Mouse (Mus musculus) cerebellum, adult 8-10 months (tissue): ENCODE data around the gene Dnajc14.
A peak's percentile ranks its signal among the peaks of the same experiment; 100 is the strongest.

Experiments
- DNase-seq: peaks from one replicate; pipeline ENCODE4 v3.0.0; 2022

The Dnajc14 gene

DNA sequence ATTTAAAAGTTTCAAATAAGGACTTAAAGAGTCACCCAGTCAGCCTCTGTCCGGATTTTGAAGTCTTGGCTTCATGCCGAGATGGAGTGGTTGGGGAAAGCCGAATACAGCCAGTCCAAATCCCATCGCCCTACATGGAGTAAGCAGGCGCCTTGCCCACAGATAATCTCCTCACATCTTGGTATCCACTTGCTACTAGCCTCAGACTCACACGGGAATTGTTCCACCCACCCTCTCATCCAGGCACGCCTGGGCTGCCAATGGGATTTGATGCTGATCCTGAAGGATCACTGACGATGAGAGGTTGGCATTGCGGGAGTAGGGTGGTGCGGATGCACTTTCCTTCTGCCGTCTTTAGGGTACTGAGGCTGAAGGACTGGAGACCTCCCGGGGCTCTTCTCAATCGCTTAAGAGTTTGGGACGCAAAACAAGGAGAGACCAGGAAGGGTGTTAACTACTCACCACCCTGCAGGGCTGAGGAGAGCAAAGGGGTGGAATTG is at the start of gene Dnajc14:
Gene Dnajc14, plus strand, starts transcription at position 292 of the 500 bp plus-strand sequence.
- DNase-seq, result peak; percentile 65

DNA sequence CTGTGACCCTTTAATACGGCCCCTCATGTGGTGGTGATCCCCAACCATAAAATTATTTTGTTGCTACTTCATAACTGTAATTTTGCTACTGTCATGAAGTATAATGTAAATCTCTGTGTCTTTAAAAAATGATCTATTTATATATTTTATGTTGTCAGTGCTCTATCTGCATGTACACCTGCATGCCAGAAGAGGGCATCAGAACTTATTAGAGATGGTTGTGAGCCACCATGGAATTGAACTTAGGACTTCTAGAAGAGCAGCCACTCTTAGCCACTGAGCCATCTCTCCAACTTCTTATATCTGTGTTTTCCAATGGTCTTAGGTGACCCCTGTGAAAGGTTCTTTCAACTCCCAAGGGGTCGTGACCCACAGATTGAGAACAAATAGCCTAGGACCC is 31.0 kb upstream of the Dnajc14 start:
- no peak for DNase-seq

DNA sequence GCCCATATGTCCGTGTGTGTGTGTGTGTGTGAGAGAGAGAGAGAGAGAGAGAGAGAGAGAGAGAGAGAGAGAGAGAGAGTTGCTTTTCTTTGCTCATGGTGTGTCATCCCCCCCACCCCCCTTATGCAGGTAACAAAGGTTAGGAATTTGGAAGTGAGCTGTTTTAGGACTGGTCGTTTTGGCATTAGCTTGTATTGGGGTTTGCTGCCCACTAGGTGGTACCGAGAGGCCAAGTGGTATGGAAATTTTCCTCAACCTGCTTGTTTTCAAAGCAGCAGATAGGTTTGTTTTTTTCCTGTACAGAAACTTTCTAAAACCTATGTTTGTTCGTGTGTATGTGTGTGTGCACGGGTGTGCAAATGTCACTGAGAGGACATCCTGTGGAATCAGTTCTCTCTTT is 30.2 kb upstream of the Dnajc14 start:
- DNase-seq, result no peak

DNA sequence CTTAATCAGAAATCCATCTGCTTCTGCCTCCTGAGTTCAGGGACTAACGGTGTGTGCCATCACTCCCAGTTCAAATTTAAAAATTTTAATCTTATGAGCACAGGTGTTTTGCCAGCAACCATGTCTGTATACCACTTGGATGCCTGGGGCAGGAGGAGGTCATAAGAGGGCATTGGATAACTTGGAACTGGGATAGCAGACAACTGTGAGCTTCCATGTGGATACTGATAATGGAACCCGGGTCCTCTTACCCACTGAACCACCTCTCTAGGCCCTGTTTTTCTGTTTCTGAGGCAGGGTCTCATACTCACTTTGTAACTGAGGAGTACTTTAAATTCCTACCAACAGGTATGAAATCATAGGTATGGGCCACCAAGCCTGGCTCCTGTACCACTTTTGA is 25.4 kb upstream of the Dnajc14 start:
- no peak for DNase-seq

DNA sequence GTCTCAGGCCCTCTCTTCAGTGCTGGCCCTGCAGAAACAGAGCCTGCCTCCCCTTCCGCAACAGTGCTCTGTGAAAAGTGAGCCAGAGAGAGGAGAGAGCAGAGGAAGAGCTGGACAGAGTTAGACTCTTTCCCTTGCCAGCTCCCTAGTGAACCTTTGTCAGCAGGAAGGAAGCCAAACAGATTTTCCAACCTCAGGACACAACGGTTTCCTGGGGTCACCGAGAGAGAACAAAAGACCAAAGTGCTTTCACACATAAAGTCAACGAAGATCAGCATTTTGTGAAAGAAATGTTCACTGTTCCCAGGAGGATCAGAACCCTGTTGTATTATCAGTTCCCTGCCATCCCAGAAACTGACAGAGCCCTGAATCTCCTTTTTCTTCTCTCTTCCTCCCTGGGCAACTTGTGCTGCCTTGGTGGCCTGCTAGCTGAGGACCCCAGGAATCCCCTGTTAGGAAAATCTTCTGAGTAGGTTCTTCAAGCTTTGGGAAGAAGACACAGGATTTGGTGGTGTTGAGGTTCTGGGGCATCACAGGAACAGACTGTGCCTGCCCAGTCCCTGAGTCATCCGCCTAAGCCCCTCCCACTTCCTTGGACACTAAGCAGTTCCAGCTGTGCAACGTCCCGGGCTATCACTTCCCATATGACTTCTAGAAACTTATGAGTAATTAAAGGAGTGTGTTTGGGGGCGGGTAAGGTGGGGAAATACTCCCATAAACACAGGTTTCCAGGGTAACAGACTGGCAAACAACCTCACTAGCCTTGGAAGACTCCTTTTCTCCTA is 24.7 kb upstream of the Dnajc14 start:
- DNase-seq, result no peak

DNA sequence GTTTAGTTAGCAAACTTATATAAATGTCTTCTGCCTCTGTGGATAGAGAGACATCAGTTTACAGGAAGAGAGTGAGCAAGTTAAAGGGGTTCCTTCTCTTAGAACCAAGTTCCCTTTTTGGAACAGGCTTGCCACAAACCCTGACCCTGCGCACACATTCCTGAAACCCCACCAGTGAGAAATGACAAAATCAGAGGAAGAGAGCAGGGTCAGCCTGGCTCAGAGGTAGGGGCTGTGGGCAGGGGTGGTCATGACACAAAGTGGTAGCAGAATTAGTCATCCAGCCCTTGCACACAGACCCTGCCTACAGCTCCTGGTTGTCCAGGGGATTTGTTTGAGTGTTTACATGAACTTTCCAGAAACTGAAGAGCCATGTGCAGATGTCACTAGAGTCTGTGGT is 23.7 kb upstream of the Dnajc14 start:
- DNase-seq, result no peak

DNA sequence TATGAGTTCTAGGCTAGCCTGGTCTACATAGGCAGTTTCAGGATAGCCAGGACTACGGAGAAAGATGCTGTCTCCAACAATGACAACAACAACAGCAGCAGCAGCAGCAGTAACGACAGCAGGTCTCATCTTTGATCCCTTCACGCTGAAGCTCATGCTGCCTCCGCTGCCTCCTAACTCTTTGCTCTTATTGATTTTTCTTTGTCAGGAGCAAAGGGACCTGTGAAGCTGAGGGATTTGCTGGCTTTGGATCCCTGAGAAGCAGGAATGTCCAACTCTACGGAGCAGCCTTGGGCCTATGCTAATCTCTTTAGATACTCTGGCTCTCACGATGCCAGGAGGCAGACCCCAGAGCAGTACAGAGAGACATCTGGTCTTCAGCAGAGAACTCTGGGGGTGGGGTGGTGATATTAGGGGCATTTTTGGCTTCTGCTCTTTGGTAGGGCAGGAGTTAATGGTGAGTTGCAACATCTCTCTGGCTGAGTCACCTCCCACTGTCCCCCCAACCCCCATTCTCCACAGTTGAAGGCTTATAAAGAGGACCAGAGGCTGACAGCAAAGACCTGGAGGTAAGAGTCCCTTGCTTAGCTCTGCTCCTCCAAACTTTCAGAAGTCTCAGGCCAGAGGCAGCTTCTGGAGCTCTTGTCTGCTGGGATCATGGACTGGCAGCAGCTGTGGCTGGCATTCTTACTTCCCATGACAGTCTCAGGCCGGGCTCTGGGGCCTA is 13.3 kb upstream of the Dnajc14 start, which contains the start of gene Mmp19:
Gene Mmp19, plus strand, starts transcription at position 513 of the 727 bp plus-strand sequence.
- no peak for DNase-seq

DNA sequence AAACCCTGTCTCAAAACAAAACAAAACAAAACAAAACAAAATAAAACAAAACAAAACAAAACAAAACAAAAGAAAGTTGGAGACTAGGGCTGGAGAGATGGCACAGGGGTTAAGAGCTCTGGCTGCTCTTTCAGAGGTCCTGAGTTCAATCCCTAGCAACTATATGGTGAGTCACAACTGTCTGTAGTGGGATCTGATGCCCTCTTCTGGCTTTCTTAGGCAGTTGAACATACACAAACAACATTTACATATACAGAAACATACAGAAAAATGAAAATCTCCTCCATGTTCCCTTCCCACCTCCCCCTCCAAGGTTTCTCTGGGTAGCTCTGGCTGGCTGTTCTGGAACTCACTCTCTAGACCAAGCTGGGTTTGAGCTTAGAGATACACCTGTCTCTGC is 11.8 kb upstream of the Dnajc14 start:
- DNase-seq, result no peak

DNA sequence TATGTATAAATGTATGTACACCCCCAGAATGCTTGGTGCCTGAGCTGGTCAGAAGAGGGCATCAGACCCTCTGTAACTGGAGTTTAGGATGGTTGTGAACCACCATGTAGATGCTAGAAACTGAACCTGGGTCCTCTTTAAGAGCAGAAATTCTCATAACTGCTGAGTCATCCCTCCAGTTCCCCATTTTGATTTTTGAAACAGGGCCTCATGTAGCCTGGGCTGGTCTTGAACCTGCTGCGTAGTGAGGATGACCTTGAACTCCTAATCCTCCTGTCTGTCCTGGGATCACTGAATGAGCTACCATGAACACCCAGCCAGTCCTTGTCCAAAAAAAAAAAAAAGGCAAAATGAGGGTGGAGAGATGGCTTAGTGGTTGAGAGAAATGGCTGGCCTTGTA is 10.6 kb upstream of the Dnajc14 start:
- no peak for DNase-seq

DNA sequence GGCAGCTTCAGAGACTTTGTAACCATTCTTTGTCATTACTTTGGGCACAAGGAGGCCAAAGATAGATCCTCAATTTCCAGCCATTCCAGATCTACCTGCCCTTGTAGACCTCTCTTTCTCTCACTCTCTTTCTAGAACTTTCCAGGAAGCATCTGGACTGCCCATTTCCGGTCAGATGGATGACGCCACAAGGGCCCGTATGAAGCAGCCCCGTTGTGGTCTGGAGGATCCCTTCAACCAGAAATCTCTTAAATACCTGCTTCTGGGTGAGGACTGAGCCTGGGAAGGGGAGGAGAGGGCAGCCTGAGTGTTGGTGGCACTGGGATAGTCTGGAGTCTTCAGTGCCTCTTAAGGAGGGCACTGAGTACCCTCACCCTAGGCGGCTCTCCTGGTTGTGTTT is 9.5 kb upstream of the Dnajc14 start:
- no peak for DNase-seq

DNA sequence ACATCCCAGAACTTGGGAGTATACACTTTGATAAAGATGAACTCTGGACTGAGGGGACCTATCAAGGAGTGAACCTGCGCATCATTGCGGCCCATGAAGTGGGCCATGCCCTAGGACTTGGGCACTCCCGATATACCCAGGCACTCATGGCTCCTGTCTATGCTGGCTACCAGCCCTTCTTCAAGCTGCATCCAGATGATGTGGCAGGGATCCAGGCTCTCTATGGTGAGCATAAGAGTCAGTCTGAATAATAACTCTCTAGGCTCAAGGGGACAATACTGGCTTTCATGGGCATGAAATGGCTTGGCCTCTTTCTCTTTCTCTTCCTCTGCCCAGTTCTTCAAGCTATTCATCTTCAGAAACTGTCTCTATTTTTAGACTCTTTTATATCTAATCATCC is 8.3 kb upstream of the Dnajc14 start:
- no peak for DNase-seq

DNA sequence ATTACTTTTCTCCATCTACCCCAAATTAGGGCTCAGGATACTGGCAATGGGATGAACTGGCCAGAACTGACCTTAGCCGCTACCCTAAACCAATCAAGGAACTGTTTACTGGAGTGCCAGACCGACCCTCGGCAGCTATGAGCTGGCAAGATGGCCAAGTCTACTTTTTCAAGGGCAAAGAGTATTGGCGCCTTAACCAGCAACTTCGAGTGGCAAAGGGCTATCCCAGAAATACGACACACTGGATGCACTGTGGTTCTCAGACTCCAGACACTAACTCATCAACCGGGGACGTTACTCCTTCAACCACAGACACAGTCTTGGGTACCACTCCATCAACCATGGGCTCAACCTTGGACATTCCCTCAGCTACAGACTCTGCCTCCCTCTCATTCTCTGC is 5.2 kb upstream of the Dnajc14 start:
- no peak for DNase-seq

DNA sequence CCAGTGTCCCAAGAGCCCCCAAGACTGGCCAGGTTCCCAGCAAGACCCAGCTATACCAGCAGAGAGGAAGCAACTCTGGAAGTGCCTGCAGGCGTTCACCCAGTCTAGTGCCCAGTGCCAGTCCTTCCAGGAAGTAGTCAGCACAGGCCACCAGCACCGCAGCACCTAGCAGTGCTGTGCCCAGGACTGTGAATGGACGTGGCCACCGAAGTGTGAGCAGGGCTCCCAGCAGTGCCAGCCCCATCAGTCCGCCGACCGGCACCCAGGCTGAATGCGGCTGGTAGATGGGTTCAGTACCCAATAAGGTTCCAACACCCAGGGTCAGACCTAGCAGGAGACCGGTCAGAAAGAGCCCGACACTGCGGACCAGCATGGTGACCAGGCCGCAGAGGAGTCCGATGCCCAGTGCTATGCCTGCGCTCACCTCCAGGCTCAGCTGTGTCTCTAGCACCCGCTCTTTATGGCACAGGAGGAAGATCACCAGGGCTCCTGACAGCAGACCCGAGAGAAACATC is 1.8 kb upstream of the Dnajc14 start:
- DNase-seq, result no peak

DNA sequence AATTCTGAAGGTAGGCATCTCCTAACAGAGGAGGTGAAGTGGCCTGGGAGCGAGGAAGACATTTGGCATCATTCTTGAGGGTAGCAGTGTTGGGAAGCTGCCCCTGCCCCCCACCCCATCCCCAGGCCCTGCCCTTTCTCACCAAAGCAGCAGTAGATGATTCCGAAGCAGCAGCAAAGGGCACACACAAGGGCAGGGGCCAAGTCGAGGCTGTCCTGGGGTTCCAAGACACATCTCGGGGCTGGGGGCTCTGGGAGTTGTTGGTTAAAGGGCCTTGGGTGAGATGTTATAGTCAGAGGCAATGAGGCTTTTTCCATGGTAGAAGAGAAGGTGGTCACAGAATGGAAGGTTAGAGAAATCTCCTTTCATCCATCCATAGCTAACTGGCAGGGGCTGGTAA is 906 bp upstream of the Dnajc14 start:
- no peak for DNase-seq

DNA sequence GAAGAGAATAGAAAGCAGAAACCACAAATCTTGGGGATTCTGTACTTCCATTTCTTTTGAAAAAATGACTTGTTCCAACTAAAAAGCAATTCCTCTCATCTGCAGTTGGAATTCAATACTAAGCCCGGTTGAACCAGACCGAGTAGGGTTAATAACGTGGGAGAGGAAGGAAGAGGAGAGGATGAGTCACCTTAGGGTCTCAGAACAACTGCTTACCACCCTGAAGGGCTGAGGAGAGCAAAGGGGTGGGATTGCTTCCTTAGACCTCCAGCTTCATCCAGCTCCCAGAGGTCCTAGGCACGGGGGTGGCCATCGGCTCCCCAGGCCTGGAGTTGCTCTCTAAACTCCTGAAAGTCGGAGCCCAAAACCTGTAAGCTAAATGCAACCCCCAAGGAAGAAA is 501 bp upstream of the Dnajc14 start:
- DNase-seq, result no peak

DNA sequence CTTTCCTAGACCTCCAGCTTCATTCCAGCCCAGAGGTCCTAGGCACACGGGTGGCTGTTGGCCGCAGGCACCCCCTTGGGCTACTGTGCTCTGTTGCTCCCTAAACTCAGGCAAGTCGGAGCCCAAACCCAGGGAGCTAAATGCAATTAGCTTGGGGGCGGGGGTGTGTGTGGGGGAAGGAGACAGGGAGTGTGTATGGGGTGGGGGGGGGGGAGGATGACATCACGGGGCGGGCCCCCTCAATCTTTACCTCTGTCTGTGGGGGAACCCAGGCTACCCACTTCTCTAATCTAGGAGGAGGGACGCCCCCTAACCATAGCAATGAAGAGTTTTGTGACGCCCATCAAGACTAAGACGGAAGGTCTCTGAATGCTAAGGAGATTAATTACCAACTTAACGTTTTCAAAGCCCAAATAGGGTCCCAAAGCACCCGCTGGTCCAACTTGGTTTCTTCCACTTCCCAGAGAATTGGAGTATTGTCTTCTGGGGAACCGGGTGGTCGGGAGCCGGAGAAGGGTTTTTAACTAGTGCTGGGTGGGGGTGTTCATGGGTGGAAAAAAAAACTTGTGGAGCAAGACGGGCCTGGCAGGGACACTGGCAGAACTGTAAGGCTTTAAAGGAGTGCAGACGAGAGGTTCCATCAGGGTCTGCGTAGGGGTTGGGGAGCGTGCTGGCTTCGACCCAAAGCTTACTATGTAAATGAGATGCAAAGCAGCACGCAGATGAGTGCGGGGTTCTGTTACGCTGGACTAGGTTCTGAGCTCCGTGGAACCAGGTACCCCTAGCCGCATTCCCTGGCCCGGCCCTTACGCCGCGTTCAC is 619 bp downstream of the Dnajc14 start, which contains the start of gene Tmem198b:
Gene Tmem198b, minus strand, starts transcription at position 100 of the 821 bp plus-strand sequence.
- DNase-seq, result peak; percentile 69

DNA sequence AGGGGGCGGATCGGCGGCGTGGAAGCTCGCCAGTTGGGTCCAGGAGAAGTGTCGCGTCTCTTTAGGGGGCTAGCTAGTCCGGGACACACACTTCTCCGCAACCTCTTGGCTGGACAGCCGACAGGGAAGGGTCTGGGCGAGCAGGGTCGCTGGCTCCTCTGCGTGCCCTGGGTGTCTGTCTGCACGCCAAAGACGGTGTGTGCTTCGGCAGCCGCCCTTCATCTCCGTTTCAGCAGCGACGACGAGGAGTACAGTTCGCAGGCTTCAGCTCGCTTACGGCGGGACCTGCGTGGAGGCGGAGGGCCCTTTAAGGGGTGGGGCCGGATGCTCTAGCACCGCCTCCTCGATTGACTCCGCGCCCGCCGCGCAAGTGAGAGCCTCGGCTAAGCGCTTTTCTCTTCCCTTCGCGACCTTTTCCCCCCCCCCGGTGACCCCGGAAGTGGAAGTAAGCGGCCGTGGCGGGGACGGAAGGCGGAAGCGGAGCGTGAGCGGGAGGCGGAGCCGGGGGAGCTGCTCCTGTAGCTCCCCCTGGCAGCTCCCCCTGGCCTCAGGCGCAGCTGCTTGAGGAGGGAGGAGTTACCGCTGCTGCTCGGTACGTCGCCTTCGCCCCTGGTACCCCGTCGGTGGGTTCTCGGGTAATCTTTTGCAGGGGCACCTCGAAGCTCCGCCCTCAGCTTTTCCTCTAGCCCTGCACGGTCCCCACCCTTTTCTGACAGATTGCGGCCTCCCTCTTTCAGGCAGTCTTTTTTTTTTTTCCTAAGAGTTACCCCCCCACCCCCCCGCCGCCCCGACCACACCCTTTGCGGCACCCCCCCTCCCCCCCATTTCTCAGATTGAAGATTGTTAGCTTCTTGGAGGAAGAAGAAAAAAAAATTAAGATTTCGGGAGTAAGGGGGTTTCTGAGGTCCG is 1.5 kb downstream of the Dnajc14 start:
- DNase-seq, result peak; percentile 92

DNA sequence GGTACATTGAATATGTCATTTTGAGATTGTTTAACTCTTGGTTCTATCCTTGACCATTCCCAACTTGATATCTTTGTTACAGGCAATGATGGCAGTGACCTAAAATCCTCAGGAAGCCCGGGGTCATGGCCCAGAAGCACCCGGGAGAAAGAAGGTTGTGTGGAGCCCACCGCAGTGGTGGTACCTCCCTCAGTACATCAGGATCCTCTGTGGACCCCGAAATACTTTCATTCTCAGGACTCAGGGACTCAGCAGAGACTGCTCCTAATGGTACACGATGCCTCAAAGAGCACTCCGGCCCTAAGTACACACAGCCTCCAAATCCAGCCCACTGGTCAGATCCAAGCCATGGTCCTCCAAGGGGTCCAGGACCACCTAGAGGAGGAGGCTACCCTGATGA is 2.2 kb downstream of the Dnajc14 start:
- no peak for DNase-seq

DNA sequence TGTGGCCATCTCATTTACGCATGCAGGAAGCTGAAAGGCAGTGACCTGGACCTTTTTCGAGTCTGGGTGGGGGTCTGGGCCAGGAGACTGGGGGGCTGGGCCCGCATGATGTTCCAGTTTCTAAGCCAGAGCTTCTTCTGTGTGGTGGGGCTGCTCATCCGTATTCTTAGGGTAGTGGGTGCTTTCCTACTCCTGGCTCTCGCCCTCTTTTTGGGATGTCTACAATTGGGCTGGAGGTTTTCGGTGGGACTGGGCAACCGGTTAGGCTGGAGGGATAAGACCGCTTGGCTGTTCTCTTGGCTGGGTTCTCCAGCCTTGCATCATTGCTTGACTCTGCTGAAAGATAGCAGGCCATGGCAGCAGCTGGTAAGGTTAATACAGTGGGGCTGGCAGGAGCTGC is 3.2 kb downstream of the Dnajc14 start:
- DNase-seq, result no peak

DNA sequence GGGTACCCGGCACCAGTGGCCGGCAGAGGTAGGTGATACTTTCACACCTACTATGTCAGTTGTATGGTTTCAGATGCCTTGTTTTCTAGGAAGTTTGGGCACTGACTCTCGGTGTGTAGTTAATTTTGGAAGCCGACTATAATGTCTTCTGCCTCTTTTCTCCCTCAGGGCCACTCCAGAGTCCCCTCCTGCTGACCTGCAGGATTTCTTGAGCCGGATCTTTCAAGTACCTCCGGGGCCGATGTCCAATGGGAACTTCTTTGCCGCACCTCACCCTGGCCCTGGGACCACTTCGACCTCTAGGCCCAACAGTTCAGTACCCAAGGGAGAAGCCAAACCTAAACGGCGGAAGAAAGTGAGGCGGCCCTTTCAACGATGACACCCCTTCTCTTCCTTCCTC is 13.2 kb downstream of the Dnajc14 start, which contains the start of gene Sarnp:
Gene Sarnp, plus strand, starts transcription at position 301 of the 400 bp plus-strand sequence.
- no peak for DNase-seq

DNA sequence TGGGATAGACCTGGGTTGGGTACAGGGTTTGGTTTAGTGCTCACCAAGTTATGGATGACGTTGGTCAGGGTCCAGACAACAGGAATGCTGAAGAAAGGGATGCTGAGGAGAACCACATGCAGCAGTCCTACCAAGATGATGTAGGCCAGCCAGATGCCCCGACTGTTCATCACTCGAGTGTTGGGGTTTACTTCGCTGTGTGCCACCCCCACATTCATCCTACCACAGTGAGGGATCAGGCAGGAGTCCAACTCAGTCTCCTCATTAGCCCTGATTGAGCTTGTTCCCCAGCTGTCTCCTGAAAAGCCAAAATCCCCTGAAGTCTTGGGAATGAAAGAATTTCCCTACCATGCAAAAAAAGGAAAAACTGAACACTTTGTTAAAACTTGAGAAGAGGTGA is 16.4 kb downstream of the Dnajc14 start:
- DNase-seq, result no peak
